Mouse (Mus musculus) liver, embryonic 16.5 days (tissue): ENCODE measurements around the gene Zfp160. TPM values are rescaled to one million over a fixed set of nuclear protein-coding genes. Genes with fewer than 3 reads are reported as not detected.
"Not testable (repeated sequence)": the region's sequence is repeated elsewhere in the genome, so short reads cannot be mapped to it uniquely, and the experiment has no call there.

Experiments used
- ATAC-seq: fragments of 200-750 bp; cut with Nextera tagmentation; 2 replicates; pipeline ENCODE4 v1.8.0; 2017; ENCODE audit warnings: low read depth, mild to moderate bottlenecking, moderate number of reproducible peaks, moderate library complexity
- H3K27ac ChIP-seq: fragments of 300-500 bp; sonication (generic); 2 replicates; pipeline ENCODE4 v1.5.1; 2014; ENCODE audit warnings: mild to moderate bottlenecking, low read length
- H3K27me3 ChIP-seq: fragments of 300-500 bp; sonication (generic); 2 replicates; pipeline ENCODE4 v1.6.1; 2014; ENCODE audit warnings: low read depth, low read length, mixed read lengths; ENCODE audit not compliant: control insufficient read depth, insufficient read depth
- H3K36me3 ChIP-seq: fragments of 300-500 bp; sonication (generic); 2 replicates; pipeline ENCODE4 v1.6.1; 2014; ENCODE audit warnings: mild to moderate bottlenecking; ENCODE audit not compliant: control insufficient read depth, insufficient read depth
- H3K4me1 ChIP-seq: fragments of 300-500 bp; sonication (generic); 2 replicates; pipeline ENCODE4 v1.6.1; 2014; ENCODE audit warnings: low read depth, low read length, mixed read lengths; ENCODE audit not compliant: control insufficient read depth
- H3K4me2 ChIP-seq: fragments of 300-500 bp; sonication (generic); 2 replicates; pipeline ENCODE4 v1.6.1; 2014; ENCODE audit warnings: low read depth, low read length, mixed read lengths
- H3K4me3 ChIP-seq: fragments of 300-500 bp; sonication (generic); 2 replicates; pipeline ENCODE4 v1.5.1; 2014; ENCODE audit warnings: low read depth, mild to moderate bottlenecking, low read length
- H3K9ac ChIP-seq: fragments of 300-500 bp; sonication (generic); 2 replicates; pipeline ENCODE4 v1.6.1; 2014; ENCODE audit warnings: low read depth, low read length
- H3K9me3 ChIP-seq: fragments of 300-500 bp; sonication (generic); replicated peaks from 2 replicates; pipeline ENCODE4 v1.6.1; 2016; ENCODE audit warnings: low read length; ENCODE audit not compliant: control insufficient read depth
- WGBS: fragments of 180-500 bp; shearing (Covaris S2); extraction: QIAGEN DNeasy Blood & Tissue Kit; methylation state at CpG from one replicate; pipeline ENCODE4 v1.1.7; 2014; ENCODE audit not compliant: insufficient replicate concordance; 5-methylcytosine and 5-hydroxymethylcytosine counted together
- polyA plus RNA-seq: library from polyadenylated mRNA; unstranded; fragments of >200 nt; fragmentation: Nextera tagmentation; extraction: Ambion mirVana; gene quantifications from 2 replicates; pipeline ENCODE4 v1.2.1, GENCODE M21; 2015

Zfp160 gene
- 3.4 and 3.8 TPM in 2 replicates for polyA plus RNA-seq

DNA sequence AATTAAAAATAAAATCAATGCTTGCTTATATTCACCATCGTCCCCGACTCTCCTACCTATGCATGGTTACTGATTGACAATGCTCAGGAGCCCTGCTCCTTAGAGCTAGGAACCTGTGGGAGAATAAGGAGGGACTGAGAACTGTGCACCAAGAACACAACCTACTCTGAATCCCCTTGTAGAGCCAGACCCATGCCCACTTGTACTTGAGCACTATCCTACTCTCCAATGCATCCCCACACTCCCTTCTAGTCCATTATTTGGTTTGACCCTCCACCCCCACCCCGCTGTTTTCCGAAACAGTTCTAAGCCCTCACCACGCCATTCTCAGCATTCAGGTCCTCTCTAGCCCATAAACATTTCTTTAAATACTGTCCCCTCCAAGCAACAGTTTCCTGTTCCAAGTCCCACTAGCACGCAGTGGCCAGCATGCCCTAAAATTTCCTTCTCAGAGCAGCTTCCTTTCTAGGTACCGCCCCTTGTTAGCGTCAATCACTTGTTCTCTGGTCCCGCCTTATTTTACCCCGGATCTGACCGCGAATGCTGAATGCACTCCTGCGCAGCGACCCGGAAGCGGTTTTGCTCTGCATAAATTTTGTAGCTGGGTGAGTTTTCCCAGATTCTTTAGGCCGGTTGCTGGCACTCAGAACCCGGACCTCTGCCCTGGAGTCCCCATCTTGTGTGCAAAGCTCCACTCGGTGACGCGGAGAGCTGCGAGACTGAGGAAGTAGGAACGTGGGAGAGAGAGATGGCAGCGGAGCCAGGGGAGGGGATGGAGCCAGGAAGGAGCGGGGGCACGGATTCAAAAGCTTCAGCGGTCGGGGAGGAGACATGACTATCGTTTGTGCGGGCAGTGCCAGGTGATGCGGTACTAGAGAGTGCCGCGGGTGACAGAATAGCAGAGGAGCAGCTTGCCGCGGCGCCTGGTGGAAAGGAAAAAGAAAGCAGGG, at the start of gene Zfp160:
Gene Zfp160, plus strand, starts transcription at position 522 of the 950 bp plus-strand sequence.
- Histone ChIP-seq H3K9me3 (no peaks in the 10 kb centered on the region), H3K27ac (peak within 1 kb of the TSS; percentile 78), H3K4me3 (peak within 1 kb of the TSS; percentile 79), H3K27me3 (no peaks in the 10 kb centered on the region), H3K9ac (peak within 1 kb of the TSS; percentile 73), H3K4me2 (peak within 1 kb of the TSS; percentile 77), H3K4me1 (peaks cover 7% of the 10 kb centered on the region), H3K36me3 (peaks cover 11% of the 10 kb centered on the region)
- peak; percentile 94 for ATAC-seq
- WGBS = 5% methylated on average over 36 of the region's 36 CpGs

DNA sequence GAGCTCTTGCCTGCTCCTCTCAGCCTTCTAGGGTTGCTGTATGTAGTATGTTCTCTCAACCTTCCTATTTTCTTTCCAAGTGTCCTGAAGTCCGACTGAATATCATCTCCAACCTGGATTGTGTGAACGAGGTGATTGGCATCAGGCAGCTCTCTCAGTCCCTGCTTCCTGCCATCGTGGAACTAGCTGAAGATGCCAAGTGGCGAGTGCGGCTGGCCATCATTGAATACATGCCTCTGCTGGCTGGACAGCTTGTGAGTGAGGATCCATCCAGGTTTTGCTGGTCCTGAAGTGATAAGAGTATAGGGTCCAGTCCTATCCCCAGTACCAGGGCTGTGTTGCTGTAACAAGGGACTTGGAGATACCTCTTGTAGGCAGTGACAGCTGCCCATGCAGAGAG, 48.3 kb upstream of the Zfp160 start:
- Histone ChIP-seq H3K9me3 (no peaks in the 10 kb centered on the region), H3K4me3 (no peak overlapping the region), H3K4me2 (no peak overlapping the region), H3K27me3 (no peaks in the 10 kb centered on the region), H3K36me3 (peaks cover 86% of the 10 kb centered on the region), H3K4me1 (no peaks in the 10 kb centered on the region), H3K9ac (no peak overlapping the region), H3K27ac (no peak overlapping the region)
- no peak for ATAC-seq
- WGBS = 79% methylated on average over 5 of the region's 5 CpGs

DNA sequence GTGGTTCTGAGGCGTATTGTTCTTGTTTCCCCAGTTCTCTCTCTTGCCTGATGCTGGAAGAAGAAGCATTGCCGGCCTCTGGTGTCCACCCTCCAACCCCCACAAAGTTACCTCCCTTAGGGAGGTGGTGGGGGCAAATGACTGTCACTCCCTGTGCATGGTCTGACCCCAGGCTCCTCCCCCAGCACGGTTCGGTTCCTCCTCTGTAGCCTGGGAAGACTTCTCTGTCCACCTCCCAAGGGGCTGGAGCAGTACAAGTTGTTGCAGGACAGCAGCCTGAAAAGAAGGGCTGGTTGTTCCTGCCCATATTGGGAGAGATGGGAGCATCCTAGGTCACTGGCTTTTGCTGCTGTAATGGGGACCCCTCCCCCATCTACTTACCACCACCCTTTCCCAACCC, 43.3 kb upstream of the Zfp160 start:
- WGBS = 77% methylated on average over 4 of the region's 4 CpGs
- Histone ChIP-seq H3K4me2 (no peak overlapping the region), H3K27me3 (no peaks in the 10 kb centered on the region), H3K4me1 (no peaks in the 10 kb centered on the region), H3K36me3 (peaks cover 49% of the 10 kb centered on the region), H3K4me3 (no peak overlapping the region), H3K9me3 (no peaks in the 10 kb centered on the region), H3K9ac (no peak overlapping the region), H3K27ac (no peak overlapping the region)
- ATAC-seq = no peak

DNA sequence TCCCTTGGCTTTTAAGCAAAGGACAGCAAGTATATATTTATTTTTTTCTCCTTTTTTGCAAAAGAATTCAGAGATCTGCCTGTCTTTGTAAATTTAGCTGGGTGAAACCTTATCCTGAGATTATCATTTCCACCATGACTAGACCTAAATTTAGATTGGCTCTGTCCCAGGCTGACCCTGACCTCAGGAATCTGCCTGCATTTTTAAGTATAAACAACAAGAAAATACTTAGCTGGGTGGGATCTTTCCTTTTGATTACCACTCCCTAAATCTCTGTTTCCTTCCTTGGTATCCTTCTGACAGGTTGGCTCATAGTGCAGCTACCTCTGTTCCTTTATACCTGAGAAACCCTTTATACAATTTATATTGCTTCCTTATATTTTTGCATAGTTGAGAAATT, 42.0 kb upstream of the Zfp160 start:
- ATAC-seq = no peak
- no peaks in the 10 kb centered on the region for H3K9me3 ChIP-seq
- H3K4me3 ChIP-seq = no peak overlapping the region
- no peak overlapping the region for H3K27ac ChIP-seq
- H3K36me3 ChIP-seq = peaks cover 38% of the 10 kb centered on the region
- no peaks in the 10 kb centered on the region for H3K4me1 ChIP-seq
- H3K27me3 ChIP-seq = no peaks in the 10 kb centered on the region
- no peak overlapping the region for H3K4me2 ChIP-seq
- H3K9ac ChIP-seq = no peak overlapping the region

DNA sequence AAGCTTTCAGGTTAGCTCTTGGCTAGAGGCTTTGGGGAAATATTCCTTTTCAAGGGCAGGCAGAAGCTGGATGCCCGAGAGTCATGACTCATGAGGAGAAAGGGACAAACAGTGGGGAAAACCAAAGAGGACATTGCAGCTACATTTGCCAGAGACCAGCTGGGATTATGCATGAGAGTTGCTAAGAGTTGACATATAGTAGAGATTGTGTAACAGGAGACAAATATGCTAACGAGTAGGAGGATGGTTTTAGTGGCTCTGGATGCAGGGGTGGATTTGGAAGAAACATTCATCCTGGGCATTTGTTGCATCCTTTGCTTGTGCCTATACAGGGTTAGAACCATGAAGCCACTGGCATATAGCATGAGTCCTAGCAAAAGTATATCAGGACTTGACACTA, 15.0 kb upstream of the Zfp160 start:
- no peak overlapping the region for H3K4me3 ChIP-seq
- 37% methylated on average over 2 of the region's 2 CpGs for WGBS
- no peaks in the 10 kb centered on the region for H3K36me3 ChIP-seq
- no peak for ATAC-seq
- H3K4me1 ChIP-seq = no peaks in the 10 kb centered on the region
- no peaks in the 10 kb centered on the region for H3K9me3 ChIP-seq
- no peak overlapping the region for H3K9ac ChIP-seq
- H3K27me3 ChIP-seq = no peaks in the 10 kb centered on the region
- H3K4me2 ChIP-seq = no peak overlapping the region
- no peak overlapping the region for H3K27ac ChIP-seq

DNA sequence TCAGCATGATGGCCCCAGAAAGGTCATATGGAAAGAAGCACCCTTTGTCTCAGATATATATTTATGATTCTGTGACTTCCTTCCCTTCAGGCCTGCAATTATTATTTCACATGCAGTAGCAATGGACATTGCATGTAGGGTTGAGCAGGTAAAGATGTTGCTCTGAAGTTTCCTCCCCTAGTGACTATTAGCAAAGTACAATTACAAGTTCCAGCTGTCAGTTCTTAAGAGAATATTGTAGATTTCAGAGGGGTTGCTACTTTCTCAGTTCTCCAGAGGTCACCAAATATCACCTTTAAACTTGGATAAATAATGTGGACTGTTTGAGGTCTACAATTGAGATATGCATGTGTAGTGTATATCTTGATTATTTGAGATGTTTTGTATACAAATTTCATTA, 12.3 kb upstream of the Zfp160 start, which contains the start of gene Vmn1r233:
Gene Vmn1r233, minus strand, starts transcription at position 101 of the 400 bp plus-strand sequence.
- no peak for ATAC-seq
- H3K27ac ChIP-seq = no peak within 1 kb of the TSS
- H3K9me3 ChIP-seq = no peaks in the 10 kb centered on the region
- H3K9ac ChIP-seq = no peak within 1 kb of the TSS
- H3K4me1 ChIP-seq = no peaks in the 10 kb centered on the region
- no peak within 1 kb of the TSS for H3K4me3 ChIP-seq
- no peak within 1 kb of the TSS for H3K4me2 ChIP-seq
- H3K36me3 ChIP-seq = no peaks in the 10 kb centered on the region
- H3K27me3 ChIP-seq = no peaks in the 10 kb centered on the region

DNA sequence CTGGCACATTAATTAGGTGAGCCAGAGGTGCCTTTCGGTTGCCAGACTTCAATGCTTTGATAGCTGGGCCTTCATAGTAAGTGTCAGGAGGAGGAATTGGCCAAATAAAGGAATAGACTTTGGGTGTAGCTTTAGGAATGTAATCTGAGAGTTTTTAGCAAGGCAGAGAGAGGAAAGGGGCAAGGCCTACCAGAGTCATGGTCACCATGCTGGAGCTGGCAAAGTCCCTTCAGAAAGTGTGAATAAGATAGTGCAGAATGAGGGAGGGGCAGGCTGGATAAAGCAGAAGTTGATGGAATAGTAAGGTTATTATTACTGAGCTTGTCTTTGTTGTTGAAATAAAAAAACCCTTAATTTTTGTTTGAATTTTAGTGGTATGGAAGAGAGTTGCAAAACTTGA, 1.0 kb downstream of the Zfp160 start:
- Histone ChIP-seq H3K36me3 (peaks cover 11% of the 10 kb centered on the region), H3K4me3 (peak overlapping the region; percentile 79), H3K9ac (peak overlapping the region; percentile 73), H3K27me3 (no peaks in the 10 kb centered on the region), H3K4me1 (peaks cover 7% of the 10 kb centered on the region), H3K4me2 (peak overlapping the region; percentile 77), H3K9me3 (no peaks in the 10 kb centered on the region), H3K27ac (no peak overlapping the region; the same call in 1 of the 2 replicates)
- WGBS = 26% methylated on average over 1 of the region's 1 CpGs
- no peak for ATAC-seq

DNA sequence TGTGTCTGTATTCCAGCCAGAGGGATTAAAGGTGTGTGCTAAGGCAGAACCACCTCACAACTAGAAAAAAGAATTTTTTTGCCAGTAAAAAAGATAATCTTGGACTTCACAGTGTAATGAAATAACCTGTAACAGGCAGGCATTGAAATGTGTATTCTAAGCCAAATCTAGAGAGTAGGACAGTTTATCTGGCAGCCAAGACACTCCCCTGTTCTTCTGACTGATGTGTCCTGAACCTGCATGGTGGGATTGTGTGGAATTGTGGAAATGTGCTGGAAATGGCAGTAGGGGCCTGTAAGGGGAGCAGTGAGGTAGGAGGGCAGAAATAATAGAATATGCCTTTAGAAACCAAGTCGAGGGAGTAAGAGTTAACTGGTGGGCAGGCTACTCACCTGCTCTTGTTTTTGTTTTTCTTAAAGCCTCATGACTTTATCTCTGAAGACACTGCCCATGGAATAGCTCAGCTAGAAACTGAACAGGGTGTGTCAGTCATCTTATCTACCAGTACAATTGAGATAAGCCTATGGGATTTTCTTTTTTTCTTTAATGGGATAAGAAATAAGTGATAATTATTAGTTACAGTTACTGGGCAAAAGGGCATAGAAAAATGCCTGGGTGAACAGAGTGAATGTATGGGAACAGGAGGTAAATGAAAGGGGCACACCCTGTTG, 9.8 kb downstream of the Zfp160 start:
- Histone ChIP-seq H3K27me3 (no peaks in the 10 kb centered on the region), H3K4me2 (no peak overlapping the region)
- WGBS = 30% methylated on average over 1 of the region's 1 CpGs

DNA sequence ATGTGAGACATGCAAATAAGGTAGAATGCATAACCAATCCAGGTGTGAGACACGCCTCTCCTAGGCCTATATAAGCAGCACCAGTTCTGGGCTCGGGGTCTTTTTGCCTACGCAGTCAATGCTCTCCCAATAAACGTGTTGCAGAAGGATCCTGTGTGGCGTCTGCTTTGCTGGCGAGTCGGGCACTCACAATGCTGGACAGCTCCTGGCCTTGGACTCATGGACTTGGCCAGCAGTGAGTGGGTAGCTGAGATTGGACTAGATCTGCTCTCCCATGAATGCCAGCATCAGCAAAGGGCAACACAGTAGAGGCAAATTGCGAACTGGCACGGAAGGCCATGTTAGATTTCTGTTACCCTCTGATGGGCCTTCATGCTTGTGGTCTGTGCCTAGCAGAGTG, 39.3 kb downstream of the Zfp160 start:
- WGBS = 74% methylated on average over 9 of the region's 9 CpGs
- H3K4me3 ChIP-seq, ATAC-seq: not testable (repeated sequence)

More for the DNA sequence above, 9.8 kb downstream of the Zfp160 start:
- peaks cover 3% of the 10 kb centered on the region; the same call in 1 of the 2 replicates for H3K4me1 ChIP-seq
- peak overlapping the region; percentile 56; the same call in 1 of the 2 replicates for H3K27ac ChIP-seq
- no peaks in the 10 kb centered on the region for H3K9me3 ChIP-seq
- no peak overlapping the region for H3K4me3 ChIP-seq
- no peak overlapping the region for H3K9ac ChIP-seq
- peak; percentile 81 for ATAC-seq
- H3K36me3 ChIP-seq = peaks cover 12% of the 10 kb centered on the region

More for the DNA sequence above, 39.3 kb downstream of the Zfp160 start:
- H3K27me3 ChIP-seq, H3K9ac ChIP-seq, H3K36me3 ChIP-seq, H3K4me1 ChIP-seq, H3K4me2 ChIP-seq, H3K9me3 ChIP-seq, H3K27ac ChIP-seq: not testable (repeated sequence)
